Mouse (Mus musculus) retina, postnatal 7 days (tissue): ENCODE results near the gene Ccn2.

Source experiments
- DNase-seq: peaks from one replicate; pipeline ENCODE4 v3.0.0-alpha.2; 2012; ENCODE audit warnings: low read depth, low spot score

Gene Ccn2

DNA sequence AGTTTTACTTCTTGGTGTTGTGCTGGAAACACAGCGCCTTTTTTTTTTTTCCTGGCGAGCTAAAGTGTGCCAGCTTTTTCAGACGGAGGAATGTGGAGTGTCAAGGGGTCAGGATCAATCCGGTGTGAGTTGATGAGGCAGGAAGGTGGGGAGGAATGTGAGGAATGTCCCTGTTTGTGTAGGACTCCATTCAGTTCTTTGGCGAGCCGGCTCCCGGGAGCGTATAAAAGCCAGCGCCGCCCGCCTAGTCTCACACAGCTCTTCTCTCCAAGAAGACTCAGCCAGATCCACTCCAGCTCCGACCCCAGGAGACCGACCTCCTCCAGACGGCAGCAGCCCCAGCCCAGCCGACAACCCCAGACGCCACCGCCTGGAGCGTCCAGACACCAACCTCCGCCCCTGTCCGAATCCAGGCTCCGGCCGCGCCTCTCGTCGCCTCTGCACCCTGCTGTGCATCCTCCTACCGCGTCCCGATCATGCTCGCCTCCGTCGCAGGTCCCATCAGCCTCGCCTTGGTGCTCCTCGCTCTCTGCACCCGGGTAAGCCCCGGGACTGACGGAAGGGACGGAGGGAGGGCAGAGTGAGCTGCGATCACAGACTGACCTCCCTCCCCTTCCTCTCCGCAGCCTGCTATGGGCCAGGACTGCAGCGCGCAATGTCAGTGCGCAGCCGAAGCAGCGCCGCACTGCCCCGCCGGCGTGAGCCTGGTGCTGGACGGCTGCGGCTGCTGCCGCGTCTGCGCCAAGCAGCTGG, at the start of gene Ccn2:
Gene Ccn2 (plus strand): TSS at position 193 of the 753 bp plus-strand sequence.
- peak; percentile 39 for DNase-seq

- DNase-seq, result no peak
Observed at GRCm38 (mm10) chr10:24552870-24553269, 42.4 kb upstream of the Ccn2 start.

DNA sequence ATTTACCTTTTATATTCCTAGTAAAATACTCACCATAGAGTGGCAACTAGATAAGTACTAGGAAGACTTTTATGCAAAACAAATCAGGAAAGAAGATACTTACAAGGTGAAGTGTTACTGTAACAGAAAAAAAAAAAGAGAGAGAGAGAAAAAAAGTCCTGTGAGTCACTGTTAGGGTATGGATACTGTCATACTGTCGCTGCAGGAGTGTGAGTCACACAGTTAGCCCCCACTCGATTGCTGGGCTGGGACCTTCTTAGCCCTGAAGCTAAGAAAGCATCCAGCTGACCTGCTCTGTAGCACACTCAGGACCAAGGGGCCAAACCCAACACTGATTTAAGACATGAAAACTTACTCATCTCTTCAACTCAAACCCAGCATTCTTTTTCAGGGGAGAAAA, 41.2 kb upstream of the Ccn2 start:
- no peak for DNase-seq

GRCm38 (mm10) chr10:24558366-24558765, 36.9 kb upstream of the Ccn2 start:
- no peak for DNase-seq

- DNase-seq, result no peak
Observed at GRCm38 (mm10) chr10:24569691-24570420, 25.4 kb upstream of the Ccn2 start.

GRCm38 (mm10) chr10:24572044-24572960, 22.9 kb upstream of the Ccn2 start:
- no peak for DNase-seq

DNA sequence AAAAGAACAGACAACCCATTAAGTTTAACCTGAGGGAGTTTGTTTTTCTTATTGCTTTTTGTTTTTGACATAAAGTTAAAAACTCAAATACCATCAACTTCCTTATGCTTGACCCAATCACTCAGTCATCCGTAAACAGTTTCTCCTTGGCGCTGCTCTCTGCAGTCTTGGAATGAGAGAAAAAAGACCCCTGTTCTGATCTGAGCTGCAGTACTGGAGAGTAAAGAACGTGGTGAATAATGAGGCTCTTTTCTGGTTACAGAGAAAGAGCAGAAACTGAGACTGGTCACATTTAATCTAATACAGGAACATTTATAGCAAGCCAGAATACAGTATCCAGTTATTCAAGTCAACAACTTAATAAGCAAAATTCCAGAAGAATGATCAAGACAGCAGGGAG, 21.8 kb upstream of the Ccn2 start:
- no peak for DNase-seq

DNA sequence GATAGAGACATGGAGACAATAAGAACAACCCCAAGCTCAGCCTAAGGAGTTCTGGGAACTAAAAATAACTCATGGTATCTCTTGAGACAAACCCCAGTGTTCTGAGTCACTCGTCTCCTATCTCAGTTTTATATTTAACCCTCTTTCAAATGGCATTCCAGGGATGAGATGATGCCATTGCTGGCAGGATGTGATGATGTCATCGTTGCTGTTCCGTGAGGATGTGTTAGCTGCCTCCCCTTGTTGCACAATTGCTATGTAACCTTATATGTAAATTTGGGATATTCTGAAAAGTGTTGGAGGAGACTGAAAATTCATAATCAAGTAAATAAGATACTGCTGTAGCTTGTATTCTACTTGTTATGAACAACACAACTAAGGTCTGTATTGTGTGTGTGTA, 14.2 kb upstream of the Ccn2 start:
- DNase-seq, result no peak

DNA sequence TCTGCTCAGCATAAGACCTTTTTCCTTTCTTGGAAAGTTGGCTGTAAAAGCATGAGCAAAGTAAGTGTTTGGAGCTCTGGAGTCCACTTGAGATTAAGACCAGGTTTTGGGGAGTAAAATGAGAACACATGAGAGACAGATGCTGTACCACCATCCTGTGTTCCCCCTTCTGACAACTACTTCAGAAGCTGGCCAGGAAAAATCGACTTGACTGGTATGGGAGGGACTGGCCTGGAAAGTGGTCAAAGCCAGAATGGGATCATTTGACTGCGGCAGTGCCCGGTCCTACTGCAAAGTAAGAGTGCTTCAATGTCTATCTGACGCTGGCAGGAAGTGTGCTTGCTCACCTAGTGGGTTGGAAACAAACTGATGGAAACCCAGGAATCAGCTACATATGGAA, 6.4 kb upstream of the Ccn2 start:
- DNase-seq, result no peak

DNA sequence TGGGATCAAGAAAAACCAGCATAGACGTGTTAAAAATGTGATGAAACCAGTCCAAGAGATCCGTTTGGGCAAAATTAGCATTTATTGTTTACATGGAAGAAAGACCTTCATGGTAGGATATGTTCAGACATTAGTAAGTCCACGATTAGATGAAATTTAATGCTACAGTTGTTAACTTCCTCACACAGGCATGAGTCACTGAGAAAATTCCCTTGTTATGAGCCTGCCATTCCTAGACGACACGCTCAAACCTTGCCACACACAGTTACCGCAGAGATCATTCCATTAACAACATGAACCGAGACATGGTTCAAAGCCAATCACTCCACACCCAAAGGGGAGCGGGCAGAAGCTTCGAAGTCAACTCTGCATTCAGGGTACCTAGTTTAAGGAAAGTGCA, 6.0 kb upstream of the Ccn2 start:
- DNase-seq, result no peak

DNA sequence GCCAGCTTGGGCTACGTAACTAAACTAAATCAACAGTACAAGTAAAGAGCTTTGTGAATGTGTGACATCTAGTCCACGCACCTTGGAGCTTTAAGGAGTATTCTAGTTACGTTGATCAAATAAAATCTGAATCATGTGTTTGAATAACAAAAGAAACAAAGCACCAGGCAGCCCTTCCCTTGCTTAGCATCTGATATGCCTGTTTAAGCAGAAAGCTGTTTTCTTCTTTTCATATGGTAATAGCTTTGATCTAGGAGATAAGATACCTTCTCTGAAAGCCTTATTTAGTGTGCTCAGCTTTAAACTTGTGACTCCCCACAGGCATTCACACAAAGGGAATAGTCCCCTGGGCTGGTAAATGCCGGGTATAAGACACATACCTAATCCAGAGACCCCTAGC, 4.7 kb upstream of the Ccn2 start:
- DNase-seq, result no peak

DNA sequence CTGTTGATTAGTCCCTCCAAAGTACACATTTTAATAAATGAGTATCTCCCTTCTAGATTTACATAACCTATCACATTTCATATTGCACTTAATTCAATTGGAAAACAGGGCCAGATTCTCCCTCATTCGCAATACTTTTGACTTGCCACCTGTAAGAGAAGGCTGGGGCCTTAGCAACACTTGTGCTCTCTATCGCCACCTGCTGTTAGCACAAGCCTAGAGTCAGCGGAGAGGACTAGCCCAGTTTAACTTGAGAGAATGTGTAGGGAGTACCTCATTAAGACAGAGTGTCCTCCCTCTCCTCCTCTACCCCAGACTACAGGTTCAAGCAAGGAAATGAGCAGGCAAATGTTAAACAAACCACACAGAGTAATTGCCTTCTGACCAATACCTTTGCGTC, 4.1 kb upstream of the Ccn2 start:
- peak; percentile 49 for DNase-seq

GRCm38 (mm10) chr10:24591741-24592140, 3.5 kb upstream of the Ccn2 start:
- no peak for DNase-seq

- no peak for DNase-seq
Observed at GRCm38 (mm10) chr10:24592318-24592717, 2.9 kb upstream of the Ccn2 start.

DNA sequence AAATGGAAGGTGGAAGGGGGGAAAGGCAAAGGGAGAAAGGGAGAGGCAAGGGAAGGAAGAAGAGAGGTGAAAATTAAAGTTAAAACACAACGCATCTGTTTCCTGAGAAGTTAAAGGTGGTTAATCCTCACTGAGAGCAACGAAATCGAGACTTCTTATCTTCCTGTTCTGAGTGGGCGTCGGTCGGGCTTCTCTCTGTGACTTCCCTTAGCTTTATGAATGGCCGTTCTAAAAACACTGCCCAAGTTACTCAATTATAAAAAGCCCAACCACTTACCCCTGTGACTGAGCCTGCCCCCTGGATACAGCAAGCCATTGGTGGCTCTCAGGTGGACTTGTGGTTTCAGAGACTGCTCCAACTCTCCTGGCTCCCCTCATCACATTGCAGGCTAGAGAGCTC, 2.3 kb upstream of the Ccn2 start:
- DNase-seq, result no peak

DNA sequence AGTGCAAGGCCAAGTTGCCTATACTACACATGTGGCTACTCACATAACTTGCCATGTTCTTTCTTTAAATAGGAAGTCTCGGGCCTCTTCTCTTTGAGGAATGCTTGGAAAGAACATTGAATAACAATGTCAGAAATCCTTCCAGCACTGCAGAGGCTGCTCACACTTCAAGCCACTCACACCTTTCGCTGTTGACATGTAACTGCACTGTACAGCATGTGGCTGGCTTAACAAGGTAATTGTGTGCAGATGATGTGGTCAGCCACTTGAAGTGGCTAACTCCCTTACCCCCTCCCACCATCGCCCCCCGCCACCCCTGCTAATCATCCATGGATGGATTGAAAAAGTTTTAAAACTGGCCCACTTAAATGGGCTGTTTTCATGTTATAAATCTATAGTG, 1.7 kb upstream of the Ccn2 start:
- DNase-seq, result no peak

- no peak for DNase-seq
Observed at GRCm38 (mm10) chr10:24596003-24596868, 994 bp downstream of the Ccn2 start.

- DNase-seq, result no peak
Observed at GRCm38 (mm10) chr10:24596869-24597339, 1.7 kb downstream of the Ccn2 start.

- DNase-seq, result no peak
Observed at GRCm38 (mm10) chr10:24597789-24598188, 2.5 kb downstream of the Ccn2 start.

- DNase-seq, result no peak
Observed at GRCm38 (mm10) chr10:24598693-24599092, 3.5 kb downstream of the Ccn2 start.

DNA sequence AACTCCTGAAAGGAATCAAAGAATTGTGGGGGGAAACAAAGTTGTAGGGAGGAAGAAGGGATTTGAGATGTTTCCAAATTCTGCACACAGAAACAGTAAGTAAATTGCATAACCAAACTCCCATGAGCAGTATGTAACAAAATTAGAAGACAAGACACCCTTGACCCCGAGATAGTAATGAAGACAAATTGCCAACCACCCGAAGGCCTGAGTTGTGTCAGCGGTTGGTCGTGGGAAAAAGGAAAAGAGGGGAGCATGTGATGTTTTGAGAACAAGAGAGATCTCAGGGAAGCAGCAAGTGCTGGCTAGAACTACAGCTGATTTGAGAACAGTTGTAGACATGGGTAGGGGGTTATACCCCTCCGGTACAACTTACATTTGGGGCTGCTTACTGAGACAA, 4.6 kb downstream of the Ccn2 start:
- DNase-seq, result no peak
